Mouse (Mus musculus) adrenal gland, adult 18-20 months (tissue): ENCODE measurements around the gene Creb3l2. TPM values are rescaled to one million over a fixed set of nuclear protein-coding genes. Genes with fewer than 3 reads are reported as not detected.
"Not testable (repeated sequence)": the region's sequence is repeated elsewhere in the genome, so short reads cannot be mapped to it uniquely, and the experiment has no call there.

ENCODE experiments used
- DNase-seq, 2 experiments: peaks; one replicate each; pipeline ENCODE4 v3.0.0; 2021 to 2022; ENCODE audit warnings: low spot score in 2 of 2
- total RNA-seq, 2 experiments: library from RNA; stranded (reverse); gene quantifications; 1 replicate in 1 of 2; 2 replicates in 1 of 2; pipeline ENCODE4 v1.2.3; 2021

Creb3l2 gene
- total RNA-seq, 2 experiments from 2014 or later = 60.1 to 71.2 TPM

- no peak for DNase-seq
Observed at GRCm38 (mm10) chr6:37377836-37378580, 63.9 kb downstream of the Creb3l2 start.

DNA sequence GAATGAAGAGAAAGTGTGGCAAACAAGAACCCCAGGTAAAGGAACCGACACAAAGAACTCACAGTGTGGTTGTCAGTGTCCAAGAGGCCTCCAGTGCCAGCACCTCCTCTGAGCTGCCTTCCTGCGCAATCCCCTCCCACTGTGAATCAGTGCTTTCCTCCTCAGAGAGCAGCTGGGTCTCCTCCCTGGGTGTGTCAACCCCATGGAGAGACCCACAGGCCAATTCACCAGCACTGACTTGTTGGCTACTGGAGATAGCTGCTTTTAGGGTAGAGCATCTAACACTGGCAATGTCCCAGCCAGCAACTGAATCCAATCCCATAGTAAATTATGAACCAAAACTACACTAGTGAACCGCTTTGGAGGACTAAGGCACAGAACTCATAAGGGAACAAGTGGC is 64.6 kb downstream of the Creb3l2 start:
- DNase-seq = not testable (repeated sequence)

- DNase-seq = no peak
Observed at GRCm38 (mm10) chr6:37375452-37375851, 66.5 kb downstream of the Creb3l2 start.

- DNase-seq = no peak
Observed at GRCm38 (mm10) chr6:37371341-37371740, 70.6 kb downstream of the Creb3l2 start.

GRCm38 (mm10) chr6:37370566-37370965 is 71.4 kb downstream of the Creb3l2 start:
- no peak for DNase-seq

- no peak for DNase-seq
Observed at GRCm38 (mm10) chr6:37369750-37370149, 72.2 kb downstream of the Creb3l2 start.

DNA sequence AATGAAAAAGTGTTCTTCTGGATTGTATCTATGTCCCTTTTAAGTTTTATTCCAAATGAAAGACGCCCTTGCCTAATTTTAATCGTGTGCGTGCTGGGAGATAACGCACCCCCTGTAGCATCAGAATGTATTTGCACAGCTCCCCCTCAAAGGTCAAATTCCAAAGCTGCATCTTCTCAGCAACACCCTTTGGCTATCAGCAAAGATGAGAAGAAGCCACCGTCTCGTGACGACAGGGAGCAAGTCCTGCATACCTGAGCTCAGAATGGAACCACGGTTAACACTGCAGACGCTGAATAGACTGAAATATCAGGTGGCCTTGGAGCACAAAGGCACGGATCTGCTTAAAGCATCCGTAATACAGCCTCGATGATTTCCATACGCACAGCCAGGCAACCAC is 73.7 kb downstream of the Creb3l2 start:
- no peak for DNase-seq

DNA sequence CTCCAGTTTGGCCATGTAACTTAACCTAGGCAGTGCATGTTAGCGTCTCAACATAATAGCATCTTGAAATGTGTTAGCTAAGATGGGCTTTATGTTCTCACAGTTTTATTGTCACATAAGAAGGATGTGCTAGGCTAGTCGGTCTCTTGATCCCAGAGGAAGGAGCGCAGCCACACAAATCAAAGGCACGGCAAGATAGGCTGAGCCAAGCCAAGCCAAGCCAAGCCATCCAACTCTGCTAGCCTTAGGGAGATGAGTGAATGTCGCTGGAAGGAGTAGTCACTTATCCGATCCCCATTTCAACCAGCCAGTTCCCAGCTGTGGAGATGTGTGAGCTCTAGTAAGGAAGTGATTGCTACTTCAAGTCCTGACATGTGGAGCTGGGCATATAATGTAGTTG is 75.0 kb downstream of the Creb3l2 start:
- DNase-seq = no peak

- no peak for DNase-seq
Observed at GRCm38 (mm10) chr6:37365179-37365578, 76.8 kb downstream of the Creb3l2 start.

GRCm38 (mm10) chr6:37364361-37364760 is 77.6 kb downstream of the Creb3l2 start:
- no peak for DNase-seq

DNA sequence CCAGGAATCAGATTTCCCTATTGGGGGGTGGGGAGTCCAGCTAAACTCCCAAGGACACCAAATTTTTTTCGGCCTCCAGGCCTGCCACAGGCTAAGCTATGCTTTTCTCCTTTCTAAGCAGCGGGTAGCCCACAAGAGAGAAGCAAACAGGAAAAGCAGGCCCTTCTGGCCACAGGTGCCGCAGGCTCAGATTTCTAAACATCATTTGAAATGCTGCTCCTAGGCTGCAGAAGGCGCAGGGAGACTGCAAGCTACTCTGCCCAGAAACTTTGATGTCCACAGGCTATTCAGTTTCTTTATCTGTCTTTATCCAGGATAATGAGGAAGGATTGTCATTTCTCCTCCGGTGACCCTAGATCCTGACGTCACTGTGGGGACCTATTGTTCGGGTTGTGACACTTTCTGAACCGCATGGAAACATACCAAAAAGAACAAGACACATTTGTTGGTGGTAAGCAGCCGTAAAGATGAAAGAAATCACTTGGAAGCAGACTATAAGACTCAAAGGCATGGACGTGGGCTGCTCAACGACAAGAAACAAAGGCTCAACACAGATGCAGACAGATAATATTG is 81.0 kb downstream of the Creb3l2 start:
- no peak for DNase-seq

DNA sequence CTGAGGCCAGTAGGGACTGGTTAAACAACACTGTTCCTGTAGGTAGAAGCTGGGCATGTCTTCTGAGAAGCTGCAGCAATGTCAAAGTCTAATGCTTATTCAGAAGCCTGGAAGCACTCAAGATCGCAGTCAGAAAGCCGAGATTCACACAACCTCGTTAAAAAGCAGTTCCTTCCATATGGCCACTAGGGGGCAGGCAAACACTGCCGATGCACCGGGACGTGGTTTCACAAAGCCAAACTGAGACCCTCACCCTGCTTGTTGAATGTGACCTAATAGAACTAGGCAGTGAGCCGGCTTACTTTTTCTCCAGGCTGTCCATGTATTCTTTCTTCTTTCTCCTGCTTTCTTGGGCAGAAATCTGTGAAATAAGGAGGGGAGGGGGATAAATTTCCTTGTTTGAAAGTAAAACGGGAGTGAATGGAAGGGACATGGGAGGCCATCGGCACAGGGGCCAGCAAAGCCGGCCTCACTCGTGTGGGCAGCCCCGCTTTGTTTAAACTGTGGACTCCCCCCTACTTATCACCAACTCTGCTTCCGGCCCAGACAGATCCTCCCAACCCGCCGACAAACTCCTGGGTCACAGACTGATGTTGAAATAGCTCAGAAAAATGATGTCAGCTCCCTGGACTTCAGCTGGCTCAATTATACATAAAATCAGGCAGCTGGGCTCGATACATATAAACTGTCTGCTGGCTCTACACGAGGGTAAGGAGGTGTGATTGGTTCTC is 87.3 kb downstream of the Creb3l2 start:
- DNase-seq = peak; percentile 66 to 70

DNA sequence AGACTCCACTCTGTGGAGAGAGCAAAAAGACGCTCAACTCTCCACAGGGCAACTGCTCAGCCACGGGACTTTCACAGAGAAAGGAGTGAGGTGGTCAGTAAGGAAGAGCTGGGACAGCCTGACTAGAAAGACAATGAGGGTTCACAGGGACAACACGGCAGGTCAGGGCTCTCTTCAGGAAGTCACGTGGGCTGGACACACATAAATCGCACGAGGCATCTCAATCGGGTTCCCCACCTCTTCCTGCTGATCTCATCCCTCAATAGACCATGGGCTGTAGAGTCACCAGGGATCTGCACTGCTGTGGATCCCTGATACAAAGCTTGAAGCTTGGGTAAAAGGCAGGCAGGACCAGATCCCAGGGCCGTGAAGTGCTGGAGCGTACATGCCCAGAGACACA is 88.3 kb downstream of the Creb3l2 start:
- no peak for DNase-seq

DNA sequence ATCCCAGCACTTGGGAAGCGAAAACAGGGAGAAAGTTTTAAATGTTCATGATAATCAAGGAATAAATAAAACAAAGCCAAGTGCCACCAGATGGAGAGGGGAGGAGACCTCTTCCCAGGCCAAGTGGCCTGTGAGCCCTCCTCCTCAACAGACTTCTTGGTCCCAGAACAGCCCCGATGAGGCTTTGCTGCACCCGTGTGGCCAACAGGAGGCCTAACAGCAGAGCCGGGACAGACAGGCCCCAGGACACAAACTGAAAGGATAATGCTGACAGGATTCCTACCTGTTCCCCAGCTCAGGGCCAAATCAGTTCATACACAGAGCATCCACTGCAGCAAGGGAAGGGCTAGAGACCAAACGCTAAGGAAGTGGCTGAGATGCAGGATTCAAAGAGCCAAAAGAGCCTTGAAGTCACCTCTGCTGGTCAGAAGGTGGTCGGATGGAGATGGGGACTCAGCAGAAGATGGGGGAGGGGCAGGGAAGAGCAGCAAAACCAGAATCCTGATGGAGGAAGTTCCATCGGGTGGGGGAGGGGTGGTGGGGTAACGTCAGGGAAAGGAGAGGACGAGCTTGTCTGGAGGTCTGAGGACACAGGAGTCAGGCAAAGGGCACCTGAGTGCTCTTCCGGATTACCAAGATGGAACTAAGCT is 90.1 kb downstream of the Creb3l2 start:
- DNase-seq = no peak

- no peak for DNase-seq
Observed at GRCm38 (mm10) chr6:37350315-37350714, 91.6 kb downstream of the Creb3l2 start.

DNA sequence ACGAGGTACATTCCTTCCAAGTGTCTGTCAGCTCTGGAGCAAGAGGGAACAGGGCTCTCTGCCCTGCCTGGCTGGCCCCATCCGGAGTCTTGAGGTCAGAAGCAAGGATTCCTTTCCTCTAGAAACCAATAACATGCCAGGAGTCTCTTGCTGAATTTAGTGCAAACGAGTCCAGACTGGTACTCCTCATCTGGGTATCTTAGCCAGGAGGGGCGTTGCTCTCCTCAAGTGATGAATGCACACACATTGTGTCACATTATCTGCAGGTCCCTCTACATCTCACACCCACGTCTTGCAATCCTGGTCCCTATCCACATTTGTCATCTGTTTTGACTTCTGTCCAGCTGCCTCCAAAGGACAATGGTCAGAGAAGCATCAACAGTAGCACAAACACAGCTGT is 94.3 kb downstream of the Creb3l2 start:
- peak in 1 of 2 experiments; percentile 14 for DNase-seq

DNA sequence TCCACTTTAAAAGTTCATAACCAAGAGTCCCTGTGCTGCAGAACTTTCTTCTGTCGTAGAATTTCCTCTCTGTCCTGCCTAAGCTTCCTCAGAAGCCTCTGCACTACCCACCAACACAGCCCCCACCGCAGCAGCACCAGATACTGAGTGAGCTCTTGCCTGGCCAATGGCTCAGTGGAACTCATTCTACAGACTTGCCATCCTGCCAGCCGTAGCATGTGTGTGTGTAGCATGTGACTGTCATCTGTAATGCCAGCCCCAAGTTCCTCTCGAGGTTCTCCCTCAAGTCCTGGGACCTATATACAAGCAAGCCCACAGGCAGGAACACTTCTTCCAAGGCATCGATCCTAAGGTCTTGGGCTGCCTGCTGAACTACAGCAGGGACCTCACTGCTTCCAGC is 103.9 kb downstream of the Creb3l2 start:
- no peak for DNase-seq

- DNase-seq = no peak
Observed at GRCm38 (mm10) chr6:37336831-37337260, 105.1 kb downstream of the Creb3l2 start.

- no peak for DNase-seq
Observed at GRCm38 (mm10) chr6:37336381-37336780, 105.6 kb downstream of the Creb3l2 start.

DNA sequence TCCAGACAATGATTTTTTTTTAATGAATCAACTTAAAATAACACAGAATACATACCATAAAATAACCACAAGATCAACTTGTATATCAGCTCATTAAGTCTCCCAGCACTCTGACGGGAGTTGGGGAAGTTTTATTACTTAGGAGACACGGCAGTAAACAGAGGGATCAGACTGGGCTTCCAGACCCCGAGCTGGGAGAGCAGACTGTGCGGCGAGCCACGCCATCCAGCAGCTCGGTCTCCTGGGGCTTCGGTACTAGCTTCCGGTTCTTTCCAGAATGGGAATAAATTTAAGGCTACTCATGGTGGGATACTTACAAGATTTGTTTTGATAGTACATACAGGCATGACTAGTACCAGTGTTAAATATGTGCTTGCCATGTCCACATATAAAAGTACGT is 109.1 kb downstream of the Creb3l2 start:
- DNase-seq = no peak
